Mouse (Mus musculus) mouse embryonic stem cell (cell line): ENCODE data around the gene Zcchc8.

Source experiments
- in situ Hi-C, 2 experiments: fragments of 300-500 bp; cut with MboI; formaldehyde crosslinking; loops; 1 replicate in 1 of 2; 3 replicates in 1 of 2; pipeline ENCODE4 v1.14.3; 2019 to 2020; ENCODE audit warnings: low sequenced_read_pairs in 2 of 2, low pct_unique_long_range_greater_than_20kb in 1 of 2, mixed read lengths in 1 of 2; ENCODE audit not compliant: unreplicated experiment in 1 of 2

Zcchc8 gene

GRCm38 (mm10) chr5:123694468-123694867, 26.4 kb downstream of the Zcchc8 start:
- in situ Hi-C loops = no loop called here

- in situ Hi-C loops = no loop called here
Observed at GRCm38 (mm10) chr5:123684221-123685144, 36.4 kb downstream of the Zcchc8 start, which contains the start of gene Clip1. Clip1 (minus strand) TSS chr5:123684618.

DNA sequence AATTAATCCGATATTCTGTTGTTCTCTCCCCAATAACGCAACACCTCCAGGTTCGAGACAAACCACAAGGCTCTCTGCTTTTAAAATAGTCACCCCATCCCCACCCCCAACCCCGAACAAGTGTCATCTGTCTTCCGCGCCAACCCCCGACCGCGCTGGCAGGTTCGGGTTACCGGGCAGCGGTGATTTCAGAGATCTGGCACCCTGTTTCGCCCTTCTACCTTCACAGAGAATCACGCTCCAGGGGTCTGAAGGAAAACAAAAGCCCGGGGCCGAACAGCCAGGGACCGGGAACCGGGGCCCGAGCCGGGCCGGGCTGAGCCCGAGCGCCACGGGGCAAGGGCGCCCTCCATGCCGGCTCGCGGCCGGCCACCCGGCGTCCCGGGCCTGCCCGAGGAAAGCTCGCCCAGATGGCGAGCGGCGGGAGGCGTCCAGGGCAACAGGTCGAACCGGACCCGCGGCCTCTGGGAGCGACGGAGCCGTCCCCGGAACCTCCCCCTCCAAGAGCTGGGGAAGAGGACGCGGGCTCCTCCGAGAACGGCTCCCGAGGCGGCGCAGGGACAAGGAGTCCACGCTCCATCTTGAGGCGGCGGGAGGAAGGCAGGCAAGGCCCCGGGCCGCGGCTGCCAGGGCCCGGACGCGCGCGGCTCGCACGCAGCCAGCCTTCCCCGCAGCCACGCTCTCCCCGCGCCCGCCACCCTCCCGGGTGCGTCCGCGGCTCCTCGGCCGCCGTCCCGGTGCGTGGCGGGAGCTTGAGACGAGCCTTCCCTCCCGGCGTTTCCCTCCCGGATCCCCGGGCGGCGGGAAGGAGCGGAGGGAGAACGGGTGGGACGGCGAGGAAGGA, 37.3 kb downstream of the Zcchc8 start:
- in situ Hi-C loops = no loop called here

DNA sequence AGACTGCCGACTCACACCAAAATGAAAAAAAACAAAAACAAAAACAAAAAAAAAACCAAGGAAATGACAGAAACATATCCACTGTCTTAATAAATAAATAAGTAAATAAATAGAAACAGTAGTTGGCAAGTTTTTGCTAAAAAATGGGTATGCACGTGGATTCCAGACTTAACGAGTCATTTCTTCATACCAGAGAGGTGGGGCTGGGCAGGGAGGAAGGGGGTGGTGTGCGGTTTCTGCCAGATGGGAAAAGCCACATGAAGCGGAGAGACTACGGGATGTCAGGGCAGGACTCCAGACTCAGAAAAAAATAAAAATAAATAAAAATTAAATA, 37.9 kb downstream of the Zcchc8 start:
- in situ Hi-C loops = no loop called here

GRCm38 (mm10) chr5:123682372-123682771, 38.5 kb downstream of the Zcchc8 start:
- in situ Hi-C loops = no loop called here

DNA sequence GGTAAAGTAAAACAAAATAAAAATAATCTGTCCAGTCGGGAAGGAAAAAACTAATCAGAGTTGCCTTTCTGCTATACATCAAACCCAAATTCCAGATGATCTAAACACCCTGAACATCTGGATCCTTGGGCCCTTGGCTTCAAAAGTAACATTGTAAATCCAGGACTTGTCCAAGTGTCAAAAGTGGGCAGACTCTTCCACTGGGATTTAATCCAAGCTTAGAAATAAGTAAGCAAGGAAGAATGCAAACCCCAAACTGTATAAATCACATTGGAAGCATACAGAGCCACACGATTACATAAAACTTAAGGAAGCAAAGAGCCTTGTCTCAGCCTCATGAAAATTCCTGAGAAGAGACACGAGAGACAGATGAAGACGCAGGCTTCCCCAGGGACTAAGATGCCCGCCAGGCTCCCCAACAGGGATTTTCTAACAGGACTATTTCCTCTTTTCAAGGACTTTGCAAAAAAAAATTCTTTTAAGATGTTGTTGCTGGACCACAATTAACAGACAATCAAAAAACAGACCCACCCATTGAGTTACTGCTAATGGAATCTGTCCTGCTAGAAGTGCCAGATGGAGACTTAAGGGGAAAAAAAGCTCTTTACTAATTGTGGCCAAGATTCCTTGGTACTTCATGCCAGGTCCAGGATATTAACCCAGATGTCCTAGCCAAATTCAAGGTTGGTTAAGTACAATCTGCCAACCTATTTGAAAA, 41.2 kb downstream of the Zcchc8 start:
- in situ Hi-C loops = no loop called here

DNA sequence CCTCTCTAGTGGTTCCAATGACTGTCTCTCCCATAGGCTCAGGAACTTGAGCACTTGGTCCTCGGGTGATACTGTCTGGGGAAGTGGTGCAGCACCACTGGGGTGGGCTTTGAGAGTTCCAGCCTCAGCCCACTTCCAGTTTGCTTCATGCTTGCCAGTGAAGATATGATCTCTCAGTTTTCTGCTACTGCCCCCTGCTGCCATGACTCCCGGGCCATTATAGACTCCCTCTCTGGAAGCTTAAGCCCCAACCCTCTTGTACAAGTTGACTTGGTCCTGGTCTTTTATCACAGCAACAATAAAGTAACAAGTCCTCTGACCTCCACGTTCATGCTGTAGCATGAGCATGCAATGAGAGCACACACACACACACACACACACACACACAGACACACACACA, 41.8 kb downstream of the Zcchc8 start:
- in situ Hi-C loops = no loop called here

DNA sequence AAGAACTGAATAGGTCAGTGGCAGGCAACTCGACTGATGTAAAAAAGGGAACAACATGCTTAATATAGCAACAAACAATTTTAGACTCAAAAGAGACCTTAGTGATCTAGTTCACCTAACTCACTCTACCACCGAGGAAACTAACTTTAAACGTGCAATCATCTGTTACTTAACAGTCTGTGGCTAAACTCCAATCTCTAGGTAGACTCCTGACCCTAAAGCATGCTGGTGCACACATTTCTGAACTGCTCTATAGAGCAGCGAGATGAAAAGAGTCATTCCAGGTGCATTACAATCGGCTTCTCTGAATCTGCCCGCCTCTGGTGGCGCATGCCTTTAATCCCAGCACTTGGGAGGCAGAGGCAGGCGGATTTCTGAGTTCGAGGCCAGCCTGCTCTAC, 45.2 kb downstream of the Zcchc8 start:
- in situ Hi-C loops = no loop called here

DNA sequence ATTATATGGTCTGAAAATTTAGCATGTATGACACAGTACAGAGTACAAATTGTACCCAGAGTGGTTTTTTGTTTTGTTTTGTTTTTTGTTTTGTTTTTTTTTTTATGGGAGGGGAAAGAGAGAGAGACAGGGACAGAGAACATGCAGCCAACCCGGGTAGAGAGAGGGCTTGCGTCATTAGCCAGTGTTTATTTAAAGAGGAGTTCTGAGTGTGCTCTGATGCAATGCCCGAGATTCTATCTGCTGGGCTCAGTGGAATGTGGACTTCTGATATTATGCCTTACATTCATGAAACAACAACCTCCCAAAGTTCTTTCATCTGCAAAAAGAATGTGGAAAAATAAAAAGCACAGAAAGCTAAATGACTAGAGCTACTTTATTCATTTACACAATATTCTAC, 45.7 kb downstream of the Zcchc8 start:
- in situ Hi-C loops = no loop called here

DNA sequence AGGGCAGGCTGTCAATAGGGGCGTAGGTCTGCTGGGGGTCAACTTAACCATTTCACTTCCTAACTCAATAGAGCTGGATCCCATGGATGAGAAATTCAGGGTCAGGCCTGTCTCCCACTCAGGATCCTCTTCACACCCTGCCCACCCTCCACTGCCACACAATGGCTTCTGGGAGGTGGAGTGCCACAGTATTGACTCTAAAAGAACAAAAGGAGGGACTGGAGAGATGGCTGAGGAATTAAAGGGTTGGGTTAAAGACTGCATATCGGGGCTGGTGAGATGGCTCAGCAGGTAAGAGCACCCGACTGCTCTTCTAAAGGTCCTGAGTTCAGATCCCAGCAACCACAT, 49.5 kb downstream of the Zcchc8 start:
- in situ Hi-C loops = no loop called here

DNA sequence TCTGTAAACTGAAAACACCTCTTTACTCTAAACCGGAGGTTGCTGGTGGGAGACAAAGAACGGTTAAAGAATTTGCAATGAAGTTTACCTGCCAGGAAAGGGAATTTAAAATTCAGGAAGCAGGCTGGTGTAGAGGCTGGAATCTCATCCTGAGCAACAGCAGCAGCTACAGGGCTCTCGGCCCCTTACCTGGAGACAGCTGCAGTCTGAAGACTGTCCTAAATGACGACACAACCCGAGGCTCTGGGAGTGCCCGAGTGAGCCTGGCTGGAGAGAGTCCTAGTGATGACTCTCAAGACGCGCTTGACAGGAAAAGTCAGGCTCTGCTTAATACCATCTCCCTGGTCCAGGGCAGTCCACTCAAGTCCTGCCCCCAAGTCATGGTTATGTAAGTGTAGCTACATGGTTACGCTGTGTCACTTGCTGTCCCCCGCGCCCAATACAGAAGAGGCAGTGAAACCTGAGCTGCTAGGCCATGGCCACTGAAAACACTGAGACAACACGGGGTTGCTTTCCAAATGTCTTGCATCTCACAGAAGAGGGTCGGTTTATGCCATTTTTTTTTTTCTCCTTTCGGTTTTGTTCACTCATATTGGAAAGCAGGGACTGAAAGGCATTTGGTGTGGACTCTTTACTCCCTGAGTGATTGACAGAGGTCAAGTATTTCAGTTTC, 50.0 kb downstream of the Zcchc8 start:
- in situ Hi-C loops = no loop called here

DNA sequence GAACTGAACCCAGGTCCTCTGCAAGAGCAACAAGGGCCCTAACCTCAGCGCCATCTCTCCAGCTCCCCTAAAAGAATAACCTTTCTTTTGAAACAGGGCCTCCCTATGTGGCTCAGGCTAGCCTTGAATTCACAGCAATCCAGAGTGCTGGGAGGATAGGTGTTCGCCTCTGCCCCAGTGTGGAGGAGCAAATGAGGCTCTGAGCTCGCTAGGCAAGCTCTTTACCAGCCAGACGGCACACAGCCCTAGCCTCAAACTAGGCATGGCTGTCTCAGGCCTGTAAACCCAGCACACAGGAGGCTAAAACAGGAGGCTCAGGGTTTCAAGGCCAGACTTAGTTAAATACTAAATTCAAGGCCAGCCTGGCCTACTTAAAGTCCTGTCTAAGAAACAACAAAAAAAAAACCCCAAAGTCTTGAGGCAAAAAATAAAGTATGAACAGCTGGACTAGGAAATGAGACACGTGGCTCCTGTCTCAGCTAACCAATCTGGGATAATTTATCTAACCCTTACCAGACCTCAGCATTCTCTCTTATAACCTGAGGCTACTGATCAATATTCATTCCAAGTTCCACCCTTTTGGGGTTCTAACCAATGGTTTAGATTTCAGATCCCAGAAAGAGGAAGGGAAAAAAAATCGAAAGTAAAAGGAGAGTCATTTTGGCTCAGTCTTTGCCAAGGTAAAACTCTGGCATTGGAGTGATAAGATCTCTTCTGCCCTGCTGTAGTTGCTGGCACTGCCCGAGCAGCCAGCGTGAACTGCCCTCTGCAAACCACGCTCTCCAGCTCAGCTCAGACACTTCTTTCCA, 50.7 kb downstream of the Zcchc8 start:
- in situ Hi-C loops = no loop called here

DNA sequence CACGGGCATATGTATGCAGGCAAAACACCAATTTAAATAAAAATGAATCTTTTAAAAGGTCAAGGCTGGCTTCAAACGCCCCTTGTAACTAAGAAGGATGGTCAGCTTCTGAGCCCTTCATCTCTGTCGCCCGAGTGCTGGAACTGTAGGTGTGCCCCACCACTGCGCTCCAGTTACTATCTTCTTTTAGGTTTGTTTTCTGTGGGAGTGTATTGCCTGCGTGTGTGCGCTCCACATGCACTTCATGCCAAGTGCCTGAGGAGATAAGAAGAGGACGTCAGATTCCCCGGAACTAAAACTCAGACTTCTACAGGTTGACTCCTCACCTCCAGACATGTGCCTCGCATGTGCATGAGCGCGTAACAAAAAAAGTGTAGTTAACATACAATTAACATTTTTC, 53.0 kb downstream of the Zcchc8 start:
- in situ Hi-C loops = no loop called here

- in situ Hi-C loops = no loop called here
Observed at GRCm38 (mm10) chr5:123665956-123666355, 54.9 kb downstream of the Zcchc8 start.

- in situ Hi-C loops = no loop called here
Observed at GRCm38 (mm10) chr5:123664329-123664728, 56.6 kb downstream of the Zcchc8 start.

- in situ Hi-C loops = no loop called here
Observed at GRCm38 (mm10) chr5:123662059-123662458, 58.8 kb downstream of the Zcchc8 start.

DNA sequence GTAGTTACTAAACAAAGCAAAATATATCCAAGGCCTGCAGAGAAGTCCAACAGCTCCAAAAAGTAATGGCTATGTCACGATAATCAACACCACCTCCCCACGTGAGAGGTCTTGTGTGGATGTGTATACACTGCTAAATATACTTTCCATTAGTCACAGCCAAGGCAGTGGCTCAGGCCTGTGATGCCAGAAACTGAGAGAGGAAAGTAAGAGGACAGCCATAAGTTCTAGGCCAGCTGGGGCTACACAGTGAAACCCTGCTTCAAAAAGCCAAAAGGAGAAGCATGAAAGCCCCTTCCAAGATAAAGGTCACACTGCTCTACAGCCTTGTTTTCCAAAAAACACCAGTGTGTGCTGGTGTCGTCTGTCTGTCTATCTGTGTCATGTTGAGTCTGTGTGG, 59.3 kb downstream of the Zcchc8 start:
- in situ Hi-C loops = no loop called here

GRCm38 (mm10) chr5:123657651-123658050, 63.2 kb downstream of the Zcchc8 start:
- in situ Hi-C loops = no loop called here
